Mouse (Mus musculus) gastrocnemius, postnatal 25 days (tissue): ENCODE results near the gene Mrpl38. TPM values are rescaled to one million over a fixed set of nuclear protein-coding genes. Genes with fewer than 3 reads are reported as not detected.

Experiments used
- DNase-seq: peaks from one replicate; pipeline ENCODE4 v3.0.0; 2022
- total RNA-seq, 2 experiments: library from RNA; stranded (reverse); gene quantifications; 1 replicate in 1 of 2; 2 replicates in 1 of 2; pipeline ENCODE4 v1.2.3; 2021

The Mrpl38 gene
- total RNA-seq, 2 experiments from 2014 or later = 48.7 to 50.8 TPM

DNA sequence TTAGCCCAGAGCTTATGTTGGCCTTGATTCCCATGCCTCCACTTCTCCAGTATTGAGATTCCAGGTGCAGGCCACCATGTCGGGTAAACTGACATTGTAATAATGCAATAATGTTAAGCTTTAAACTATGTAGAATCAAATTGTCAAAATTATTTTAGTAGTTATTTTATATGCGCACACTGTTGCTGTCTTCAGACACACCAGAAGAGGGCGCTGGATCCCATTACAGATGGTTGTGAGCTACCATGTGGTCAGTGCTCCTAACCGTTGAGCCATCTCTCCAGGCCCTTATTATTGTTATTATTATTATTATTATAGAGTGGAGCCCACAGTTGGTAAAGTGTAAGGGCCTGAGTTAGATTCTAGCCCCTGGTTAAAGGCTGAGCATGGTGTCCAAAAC, 27.6 kb downstream of the Mrpl38 start:
- DNase-seq = no peak

- no peak for DNase-seq
Observed at GRCm38 (mm10) chr11:116110540-116110939, 28.1 kb downstream of the Mrpl38 start.

- peak; percentile 90 for DNase-seq
Observed at GRCm38 (mm10) chr11:116110131-116110530, 28.5 kb downstream of the Mrpl38 start.

GRCm38 (mm10) chr11:116109441-116110081, 29.1 kb downstream of the Mrpl38 start:
- DNase-seq = no peak

DNA sequence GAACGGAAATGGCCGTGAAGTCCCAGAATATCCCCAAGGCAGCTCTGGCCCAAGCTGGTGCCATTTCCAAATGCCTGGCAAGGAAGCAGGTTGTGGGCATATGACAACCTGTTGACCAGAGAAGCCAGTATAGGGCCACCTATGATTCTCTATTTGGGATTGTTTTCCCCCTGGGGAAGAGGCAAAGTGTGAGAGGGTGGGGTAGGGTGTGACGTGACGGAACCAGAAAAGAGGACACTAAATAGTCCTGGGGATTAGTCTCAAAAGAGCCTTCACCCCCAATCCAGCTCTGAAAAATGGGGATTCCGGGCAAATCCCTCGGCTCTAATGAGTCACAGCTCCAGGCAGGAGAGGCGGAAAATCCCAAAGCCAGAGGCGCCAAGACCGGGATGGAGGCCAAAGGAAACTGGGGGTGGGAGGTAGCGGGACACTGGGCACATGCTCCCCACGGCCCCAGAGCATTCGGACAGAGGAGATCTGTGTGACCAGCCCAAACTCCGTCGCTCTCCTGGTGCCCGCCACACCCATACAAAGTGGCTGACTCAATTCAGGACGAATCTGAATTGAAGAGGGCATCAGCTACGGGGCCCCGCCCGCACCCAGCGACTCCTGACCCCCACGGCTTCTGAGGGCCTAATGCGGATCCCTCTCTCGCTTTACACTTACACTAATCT, 30.1 kb downstream of the Mrpl38 start:
- DNase-seq = peak; percentile 83

DNA sequence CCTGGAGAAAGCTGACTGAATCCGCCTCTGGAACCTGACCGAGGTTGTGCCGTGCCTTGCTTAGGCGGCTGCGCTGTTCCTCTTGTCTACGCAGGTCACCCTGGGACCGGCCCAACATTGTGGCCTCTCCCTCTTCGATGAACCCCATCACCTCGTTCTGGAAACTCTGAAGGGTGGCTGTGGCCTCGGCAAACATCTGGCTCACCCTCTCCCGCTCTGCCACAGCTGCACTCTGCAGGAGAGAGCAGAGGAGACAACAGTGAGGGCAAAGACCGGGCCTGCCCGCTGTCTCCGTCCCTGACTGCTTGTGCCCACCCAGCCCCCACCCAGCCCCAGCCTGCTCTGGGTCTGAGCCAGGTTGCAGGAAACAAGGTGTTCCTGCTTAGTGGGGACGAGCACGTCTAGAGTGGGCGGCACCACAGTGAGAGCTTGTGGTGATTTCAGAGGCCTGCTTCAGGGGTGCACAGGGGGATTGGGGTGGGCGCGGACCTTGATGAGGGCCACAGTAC, 30.8 kb downstream of the Mrpl38 start:
- DNase-seq = no peak

DNA sequence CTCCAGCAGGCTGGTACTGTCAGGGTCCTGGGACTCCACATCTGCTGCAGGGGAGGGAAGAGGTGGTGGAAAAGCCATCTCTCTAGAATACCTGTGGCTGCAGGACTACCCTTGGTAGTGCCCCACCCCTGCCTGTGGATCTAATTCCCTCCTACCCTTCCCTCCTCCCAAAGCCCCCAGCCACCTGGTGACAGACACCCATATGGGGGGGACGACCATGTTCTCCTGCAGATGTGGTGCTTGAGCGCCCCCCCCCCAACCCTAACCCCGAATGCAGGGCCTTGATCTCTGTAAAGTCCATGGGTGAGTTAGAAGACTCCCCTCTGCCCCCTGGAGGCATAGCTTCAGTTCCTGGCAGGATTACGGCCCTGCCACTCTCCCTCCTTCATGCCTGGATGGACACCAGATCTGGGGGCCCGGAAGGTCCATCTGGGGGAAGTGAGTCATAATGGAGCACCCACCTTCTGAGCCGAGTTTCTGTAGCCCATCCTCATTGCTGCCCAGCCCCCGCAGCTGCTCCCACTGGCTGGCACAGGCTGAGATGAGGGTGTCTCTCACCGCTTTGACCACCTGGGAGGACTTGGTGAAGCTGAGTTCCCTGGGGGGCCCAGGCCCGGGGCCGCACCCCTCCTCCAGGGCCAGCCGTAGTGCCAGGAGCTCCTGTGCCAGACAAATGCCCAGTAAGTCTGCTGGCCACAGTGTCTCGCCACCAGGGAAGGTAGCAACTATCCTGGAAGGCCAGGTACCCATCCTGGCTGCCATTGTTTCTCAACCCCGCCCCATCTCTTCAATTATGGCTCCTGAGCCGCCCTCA, 31.5 kb downstream of the Mrpl38 start:
- no peak for DNase-seq

DNA sequence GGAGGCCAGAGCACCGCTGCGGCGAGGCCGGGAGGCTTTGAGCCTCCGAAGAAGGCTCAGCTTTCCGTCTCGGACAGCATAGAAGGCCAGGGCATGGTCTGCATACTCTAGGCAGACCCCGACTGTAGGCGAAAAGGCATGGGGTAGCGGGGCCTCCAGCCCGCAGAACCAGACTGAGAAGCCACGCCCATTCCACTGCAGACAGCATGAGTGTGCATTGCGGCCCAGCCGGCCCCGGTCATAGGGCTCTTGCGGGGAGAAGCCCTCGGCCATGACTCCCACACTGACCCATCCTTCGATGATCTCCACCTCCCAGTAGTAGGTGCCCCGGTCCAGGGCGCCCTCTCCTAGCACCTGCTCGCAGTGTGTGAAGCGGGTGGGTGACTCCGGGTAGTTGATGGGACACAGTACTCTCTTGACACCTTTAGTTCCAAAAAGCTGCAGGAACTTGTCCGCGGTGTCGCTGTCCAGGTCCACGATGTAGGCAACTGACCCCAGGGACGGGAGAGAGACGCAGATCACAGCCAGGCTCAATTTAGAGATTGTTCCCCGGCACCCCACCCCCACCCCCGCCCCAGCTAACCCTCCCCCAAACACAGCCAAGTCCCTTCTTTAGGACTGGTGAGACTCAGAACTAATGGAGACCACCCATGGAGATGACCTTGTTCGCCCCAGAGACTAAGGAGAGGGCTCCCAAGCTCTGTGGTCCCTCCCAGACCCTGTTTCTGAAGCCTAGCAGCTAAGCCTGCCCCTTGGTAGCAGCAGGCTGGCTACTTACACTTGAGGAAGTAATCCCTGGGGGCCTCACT, 32.3 kb downstream of the Mrpl38 start:
- DNase-seq = no peak

DNA sequence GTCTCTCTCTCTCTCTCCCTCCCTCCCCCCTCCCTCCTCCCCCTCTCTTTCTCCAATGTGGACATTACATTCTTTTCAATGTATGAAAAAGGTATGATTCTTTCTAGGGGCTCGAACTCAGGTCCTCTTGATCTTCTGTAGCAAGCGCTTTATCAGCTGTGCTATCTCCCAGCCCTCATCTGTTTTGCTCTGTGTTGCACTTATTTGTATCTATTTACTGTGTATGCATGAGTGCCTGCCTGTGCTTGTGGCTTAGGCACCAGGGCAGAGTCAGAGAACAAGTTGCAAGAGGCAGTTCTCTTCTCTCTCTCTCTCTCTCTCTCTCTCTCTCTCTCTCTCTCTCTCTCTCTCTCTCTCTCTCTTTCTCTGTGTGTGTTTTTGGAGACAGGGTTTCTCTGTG, 33.6 kb downstream of the Mrpl38 start:
- DNase-seq = no peak

- peak; percentile 87 for DNase-seq
Observed at GRCm38 (mm10) chr11:116104006-116104646, 34.5 kb downstream of the Mrpl38 start.

GRCm38 (mm10) chr11:116103572-116103971, 35.1 kb downstream of the Mrpl38 start:
- no peak for DNase-seq

GRCm38 (mm10) chr11:116102472-116102871, 36.2 kb downstream of the Mrpl38 start:
- no peak for DNase-seq

DNA sequence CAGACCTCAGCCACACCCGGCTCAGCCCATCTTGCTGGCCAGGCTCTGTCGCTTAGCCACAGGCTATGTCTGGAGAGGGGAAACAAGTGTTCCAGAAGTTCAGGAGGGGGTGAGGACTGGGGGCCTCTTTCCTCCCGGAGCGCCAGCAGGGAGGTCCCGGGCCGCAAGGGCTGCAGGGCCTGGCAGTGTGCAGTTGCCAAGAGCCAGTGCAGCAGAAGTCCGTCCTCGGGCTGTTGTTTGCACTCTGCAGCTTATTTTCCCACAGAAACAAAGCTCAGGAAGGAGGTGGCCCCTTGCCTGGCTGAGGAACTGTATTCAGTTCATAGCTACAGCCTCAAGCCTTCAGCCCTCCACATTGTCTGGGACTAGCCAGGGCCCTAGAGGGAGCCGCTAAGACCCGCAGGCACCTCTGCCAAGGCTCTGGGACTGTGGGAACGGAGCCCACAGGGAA, 36.7 kb downstream of the Mrpl38 start:
- peak; percentile 84 for DNase-seq

DNA sequence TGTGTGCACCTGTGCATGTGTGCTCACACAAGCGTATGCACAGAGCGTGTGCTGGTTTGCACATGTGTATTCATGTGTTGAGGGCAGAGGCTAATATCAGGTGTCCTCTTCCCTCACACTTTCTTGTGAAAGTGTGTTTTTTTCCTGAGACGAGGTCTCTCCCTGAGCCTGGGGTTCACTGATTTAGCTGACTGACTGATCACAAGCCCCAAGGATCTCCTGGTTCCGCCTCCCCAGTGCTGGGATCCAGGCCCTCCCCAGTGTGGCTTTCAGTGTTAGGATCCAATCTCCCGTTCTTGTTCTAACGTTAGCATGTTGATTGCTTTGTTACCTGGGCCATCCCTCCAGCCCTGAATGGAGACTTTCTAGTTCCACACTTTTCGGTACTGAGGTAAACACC, 37.8 kb downstream of the Mrpl38 start:
- DNase-seq = no peak

DNA sequence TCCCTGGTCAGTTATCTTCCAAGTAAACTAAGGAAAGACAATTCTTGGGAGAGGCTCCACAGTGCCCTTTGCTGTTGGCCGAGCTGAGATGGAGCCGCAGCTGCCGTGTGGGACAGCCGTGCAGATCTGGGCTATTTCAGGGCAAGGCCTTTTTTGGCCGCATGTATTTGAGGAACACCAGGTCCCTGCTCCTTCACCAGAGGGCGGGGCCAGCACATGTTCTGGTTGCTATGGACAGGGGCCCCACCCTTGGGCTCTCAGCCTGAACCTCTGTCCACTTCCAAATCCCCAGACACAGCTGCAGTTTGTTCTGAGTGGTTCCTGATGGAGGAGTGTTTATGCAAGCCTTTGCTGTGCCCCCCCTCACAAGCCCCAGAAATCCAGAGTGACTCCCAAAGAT, 38.3 kb downstream of the Mrpl38 start:
- peak; percentile 94 for DNase-seq

DNA sequence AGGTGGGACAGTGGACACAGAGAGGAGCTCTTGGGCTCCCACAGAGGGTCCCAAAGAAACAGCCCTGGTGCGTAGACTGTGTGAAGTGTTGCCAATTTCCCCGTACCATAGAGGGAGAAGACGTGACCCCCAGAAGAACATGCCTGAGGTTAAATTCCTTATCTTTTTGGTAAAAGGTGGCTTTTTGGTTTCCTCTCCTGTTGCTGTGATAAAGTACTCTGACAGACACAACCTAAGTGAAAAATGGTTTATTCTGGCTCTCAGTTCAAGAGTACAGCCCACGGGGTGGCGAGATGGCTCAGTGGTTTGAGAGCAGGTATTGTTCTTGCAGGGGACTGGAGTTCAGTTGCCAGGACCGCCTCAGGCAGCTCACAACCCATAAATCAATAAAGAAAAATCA, 39.2 kb downstream of the Mrpl38 start:
- DNase-seq = no peak

- peak; percentile 50 for DNase-seq
Observed at GRCm38 (mm10) chr11:116098711-116099460, 39.8 kb downstream of the Mrpl38 start.

- DNase-seq = peak; percentile 3
Observed at GRCm38 (mm10) chr11:116096213-116097108, 42.2 kb downstream of the Mrpl38 start.

GRCm38 (mm10) chr11:116095573-116095972, 43.1 kb downstream of the Mrpl38 start:
- peak; percentile 57 for DNase-seq
